14 mouse cellular contexts compared by ENCODE assay signal in the genomic region with DNA sequence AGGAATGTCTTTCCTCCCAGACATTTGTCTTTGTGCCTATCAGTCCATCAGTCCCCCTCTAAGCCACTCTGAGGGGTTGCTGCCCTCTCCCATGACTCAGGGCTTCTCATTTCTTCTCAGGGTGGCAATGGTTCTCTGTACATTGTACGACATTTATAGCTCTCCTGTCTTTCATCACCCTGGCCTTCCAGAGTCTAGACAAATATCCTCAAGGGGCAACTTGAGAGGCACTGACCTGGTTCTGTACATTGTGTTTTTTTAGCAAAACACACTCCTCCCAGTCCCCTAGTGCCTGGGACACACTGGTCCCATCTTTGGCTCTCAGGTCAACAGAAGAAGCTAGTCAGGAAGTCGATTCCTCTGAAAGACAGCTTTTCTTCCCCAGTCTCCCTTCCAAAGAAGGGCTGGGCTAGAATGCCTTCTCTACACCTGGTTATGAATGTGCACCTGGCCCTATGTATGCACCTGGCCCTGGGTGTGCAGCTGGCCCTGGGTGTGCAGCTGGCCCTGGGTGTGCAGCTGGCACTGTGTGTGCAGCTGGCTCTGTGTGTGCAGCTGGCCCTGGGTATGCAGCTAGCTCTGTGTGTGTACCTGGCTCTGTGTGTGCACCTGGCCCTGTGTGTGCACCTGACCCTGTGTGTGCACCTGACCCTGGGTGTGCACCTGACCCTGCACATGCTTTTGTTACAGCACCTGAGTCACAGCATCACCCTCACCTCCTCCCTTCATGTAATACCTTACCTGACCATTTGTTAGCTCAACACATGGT.
DNase-seq lines count a peak whose midpoint lies in the region; ATAC-seq and TF ChIP-seq lines count a peak whose summit lies in the region.
"Had no signal": no experiment of that assay in that cellular context is flagged by ENCODE, and none has a peak within 500 bp of the region (broad histone marks: within the 10 kb centered on the region; RNA-seq: fewer than 3 reads in every experiment).

No protein-coding gene starts in this region.

- H3K4me3 ChIP-seq in gastrocnemius, adult 2 months, result no peak overlapping the region
- H3K4me3 ChIP-seq in hindbrain, embryonic 12.5 days, result no peak overlapping the region
- H3K4me3 ChIP-seq in hindbrain, postnatal 0 days (ENCODE audit: low read length), result no peak overlapping the region
- no peak overlapping the region for H3K4me3 ChIP-seq in intestine, embryonic 14.5 days (ENCODE audit: low read depth, low read length)
- H3K4me3 ChIP-seq: erythroblast, embryonic 14.5 days; liver, embryonic 15.5 days had no signal

- no peaks in the 10 kb centered on the region for H3K9me3 ChIP-seq in hindbrain, embryonic 12.5 days (replicated peaks)
- no peaks in the 10 kb centered on the region for H3K9me3 ChIP-seq in hindbrain, postnatal 0 days (ENCODE audit: low read length)
- H3K9me3 ChIP-seq in intestine, embryonic 14.5 days (ENCODE audit: control insufficient read depth, low read length), result no peaks in the 10 kb centered on the region
- H3K9me3 ChIP-seq: liver, embryonic 15.5 days had no signal

- H3K27ac ChIP-seq in gastrocnemius, adult 2 months, result peak overlapping the region; percentile 69; the same call in 1 of the 2 replicates
- peak overlapping the region; percentile 37 for H3K27ac ChIP-seq in hindbrain, embryonic 12.5 days
- no peak overlapping the region for H3K27ac ChIP-seq in hindbrain, postnatal 0 days
- H3K27ac ChIP-seq in intestine, embryonic 14.5 days (ENCODE audit: low read depth), result 0 out of 2 replicates have a peak overlapping the region, but pooled peaks have one; percentile 11
- H3K27ac ChIP-seq: liver, embryonic 15.5 days had no signal

- ATAC-seq in hindbrain, embryonic 12.5 days (ENCODE audit: low FRiP score), result no peak
- ATAC-seq in hindbrain, postnatal 0 days, result no peak
- ATAC-seq in intestine, embryonic 14.5 days (replicated peaks; ENCODE audit: low FRiP score, low TSS enrichment, low read depth), result no peak

- no peaks in the 10 kb centered on the region for H3K36me3 ChIP-seq in hindbrain, embryonic 12.5 days
- no peaks in the 10 kb centered on the region for H3K36me3 ChIP-seq in hindbrain, postnatal 0 days (ENCODE audit: insufficient read depth, low read length)
- no peaks in the 10 kb centered on the region for H3K36me3 ChIP-seq in intestine, embryonic 14.5 days (ENCODE audit: control insufficient read depth, insufficient read depth, low read length)
- H3K36me3 ChIP-seq: liver, embryonic 15.5 days had no signal

- H3K9ac ChIP-seq in hindbrain, embryonic 12.5 days, result no peak overlapping the region
- H3K9ac ChIP-seq in hindbrain, postnatal 0 days (replicated peaks; ENCODE audit: low read length), result no peak overlapping the region
- H3K9ac ChIP-seq in intestine, embryonic 14.5 days (ENCODE audit: low read length), result no peak overlapping the region
- H3K9ac ChIP-seq: liver, embryonic 15.5 days had no signal

- TF ChIP-seq CTCF in gastrocnemius, adult 2 months (IDR thresholded peaks at IDR 0.05), result no peak
- TF ChIP-seq CTCF in hindbrain, postnatal 0 days (IDR thresholded peaks at IDR 0.05; ENCODE audit: low read depth), result no peak

- DNase-seq in gastrocnemius, adult 2 months, result peak; percentile 4
- no peak for DNase-seq in gastrocnemius, postnatal 10 days
- no peak for DNase-seq in hindbrain, postnatal 0 days (ENCODE audit: low spot score)
- peak; percentile 22 for DNase-seq in A20 (ENCODE audit: low read depth, low spot score)
- no peak for DNase-seq in intestine, embryonic 14.5 days (ENCODE audit: low spot score)
- no peak for DNase-seq in testis, postnatal 10 days (ENCODE audit: low spot score)
- DNase-seq in right cerebral cortex, postnatal 10 days (ENCODE audit: low spot score in 2 of 2), result no peak
- DNase-seq: adrenal gland, adult 2 months; cerebellum, adult 2 months; kidney, adult 9 months; right cerebral cortex, postnatal 25 days had no signal

- intact Hi-C loops in gastrocnemius, adult 2 months (cut with DNase I), result loop anchor here (5.0 kb wide), 1 partner anchor 39 kb away; no protein-coding TSS in a partner anchor

- H3K4me2 ChIP-seq in hindbrain, embryonic 12.5 days (replicated peaks), result no peak overlapping the region
- no peak overlapping the region for H3K4me2 ChIP-seq in hindbrain, postnatal 0 days (ENCODE audit: low read depth, low read length)
- no peak overlapping the region for H3K4me2 ChIP-seq in intestine, embryonic 14.5 days (ENCODE audit: low read length)
- H3K4me2 ChIP-seq: liver, embryonic 15.5 days had no signal

- peaks cover 47% of the 10 kb centered on the region for H3K4me1 ChIP-seq in hindbrain, embryonic 12.5 days
- H3K4me1 ChIP-seq in hindbrain, postnatal 0 days (ENCODE audit: insufficient read depth, low read length), result peaks cover 11% of the 10 kb centered on the region
- peaks cover 52% of the 10 kb centered on the region for H3K4me1 ChIP-seq in intestine, embryonic 14.5 days (replicated peaks; ENCODE audit: control insufficient read depth, insufficient read depth, low read length)
- H3K4me1 ChIP-seq: liver, embryonic 15.5 days had no signal

- H3K27me3 ChIP-seq in hindbrain, embryonic 12.5 days, result no peaks in the 10 kb centered on the region
- no peaks in the 10 kb centered on the region for H3K27me3 ChIP-seq in hindbrain, postnatal 0 days (ENCODE audit: insufficient read depth, low read length)
- no peaks in the 10 kb centered on the region for H3K27me3 ChIP-seq in intestine, embryonic 14.5 days (replicated peaks; ENCODE audit: control insufficient read depth, insufficient read depth, low read length)
- H3K27me3 ChIP-seq: liver, embryonic 15.5 days had no signal

- 62% methylated on average over 2 of the region's 2 CpGs for WGBS in hindbrain, embryonic 12.5 days
- 67% methylated on average over 2 of the region's 2 CpGs for WGBS in hindbrain, postnatal 0 days
- 18% methylated on average over 2 of the region's 2 CpGs for WGBS in intestine, embryonic 14.5 days

Comparison
In these comparisons a context has a peak if more than half of its experiments do, and no peak if none do; other contexts are left out.
1. DNase-seq: peak in gastrocnemius, adult 2 months (single experiment) and A20 (single experiment); none in gastrocnemius, postnatal 10 days (single experiment), hindbrain, postnatal 0 days (single experiment), intestine, embryonic 14.5 days (single experiment), testis, postnatal 10 days (single experiment) and right cerebral cortex, postnatal 10 days (0 of 2).